Mouse (Mus musculus) small intestine, adult 2 months (tissue): ENCODE results near the gene Dact3.

Experiments
- CTCF ChIP-seq: fragments of 200-500 bp; IDR thresholded peaks from 2 replicates; pipeline ENCODE4 v1.5.1; 2012; ENCODE audit warnings: low read depth, mild to moderate bottlenecking, control low read depth, inconsistent platforms, low read length, moderate library complexity, mixed read lengths; ENCODE audit not compliant: insufficient replicate concordance, insufficient read length; ENCODE audit errors: extremely low read depth
- POLR2A ChIP-seq: fragments of 200-500 bp; IDR thresholded peaks from 2 replicates; pipeline ENCODE4 v1.6.1; 2012; ENCODE audit warnings: low read depth, mild to moderate bottlenecking, control low read depth, inconsistent platforms, low read length, moderate library complexity

- TF ChIP-seq CTCF (no peak), POLR2A (no peak)
Observed at GRCm38 (mm10) chr7:16880615-16881014, 5.5 kb downstream of the Dact3 start.
